16 mouse cellular contexts compared by ENCODE assay signal in the genomic region with DNA sequence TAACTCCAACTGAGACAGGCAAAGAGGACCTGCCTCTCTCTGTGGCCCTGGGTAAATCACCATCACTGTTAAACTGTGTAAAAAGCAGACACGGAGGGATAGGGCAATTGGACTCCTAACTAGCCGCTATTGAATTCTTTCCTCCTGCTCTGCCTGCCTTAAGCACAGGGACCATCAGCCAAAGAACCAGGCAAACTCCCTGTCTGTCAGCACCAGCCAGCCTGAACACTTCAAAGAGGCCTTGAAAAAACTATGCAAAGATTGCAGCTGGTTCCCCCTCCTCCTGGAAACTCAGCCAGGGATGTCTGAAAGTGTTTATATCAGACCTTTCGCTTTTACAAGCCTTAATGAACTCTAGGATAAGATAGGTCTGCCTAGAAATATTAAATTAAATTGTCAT. TPM values are rescaled to one million over a fixed set of nuclear protein-coding genes. Genes with fewer than 3 reads are reported as not detected.
DNase-seq lines count a peak whose midpoint lies in the region; ATAC-seq and TF ChIP-seq lines count a peak whose summit lies in the region.
"Had no signal": no experiment of that assay in that cellular context is flagged by ENCODE, and none has a peak within 500 bp of the region (broad histone marks: within the 10 kb centered on the region; RNA-seq: fewer than 3 reads in every experiment).

No protein-coding gene starts in this region.

- TF ChIP-seq CTCF in lung, embryonic 14.5 days (IDR thresholded peaks at IDR 0.05; ENCODE audit: low read depth) = no peak
- no peak for TF ChIP-seq CTCF in kidney, adult 2 months (conservative IDR thresholded peaks at IDR 0.05; ENCODE audit: insufficient read depth, insufficient read length, low read depth, low read length)

- no peaks in the 10 kb centered on the region for H3K9me3 ChIP-seq in heart, embryonic 10.5 days
- H3K9me3 ChIP-seq in lung, embryonic 14.5 days (ENCODE audit: low read depth, low read length) = no peaks in the 10 kb centered on the region
- H3K9me3 ChIP-seq in forebrain, embryonic 13.5 days (replicated peaks) = no peaks in the 10 kb centered on the region
- H3K9me3 ChIP-seq: limb, embryonic 15.5 days; stomach, embryonic 15.5 days had no signal

- no peak for ATAC-seq in lung, embryonic 14.5 days (ENCODE audit: insufficient read depth)
- no peak for ATAC-seq in forebrain, embryonic 13.5 days
- ATAC-seq: inflammation-experienced regulatory T-cells, adult 6 months had no signal

- H3K36me3 ChIP-seq in heart, embryonic 10.5 days = peaks cover 6% of the 10 kb centered on the region; the same call in 1 of the 2 replicates
- peaks cover 11% of the 10 kb centered on the region for H3K36me3 ChIP-seq in lung, embryonic 14.5 days (ENCODE audit: insufficient read depth)
- H3K36me3 ChIP-seq in forebrain, embryonic 13.5 days (ENCODE audit: poor library complexity, severe bottlenecking) = no peaks in the 10 kb centered on the region
- H3K36me3 ChIP-seq in kidney, adult 2 months (ENCODE audit: control insufficient read depth, insufficient read depth, low read length) = no peaks in the 10 kb centered on the region
- H3K36me3 ChIP-seq: limb, embryonic 15.5 days; stomach, embryonic 15.5 days had no signal

- no peak overlapping the region for H3K4me2 ChIP-seq in lung, embryonic 14.5 days
- no peak overlapping the region for H3K4me2 ChIP-seq in forebrain, embryonic 13.5 days
- H3K4me2 ChIP-seq: limb, embryonic 15.5 days; stomach, embryonic 15.5 days had no signal

- peaks cover 5% of the 10 kb centered on the region; the same call in 1 of the 2 replicates for H3K4me1 ChIP-seq in heart, embryonic 10.5 days
- H3K4me1 ChIP-seq in lung, embryonic 14.5 days (ENCODE audit: insufficient read depth) = no peaks in the 10 kb centered on the region
- H3K4me1 ChIP-seq in forebrain, embryonic 13.5 days = peaks cover 20% of the 10 kb centered on the region
- H3K4me1 ChIP-seq in kidney, adult 2 months (ENCODE audit: control insufficient read depth, insufficient read depth, low read length) = no peaks in the 10 kb centered on the region
- H3K4me1 ChIP-seq: limb, embryonic 15.5 days; stomach, embryonic 15.5 days had no signal

- no peaks in the 10 kb centered on the region for H3K27me3 ChIP-seq in heart, embryonic 10.5 days (ENCODE audit: insufficient read depth, poor library complexity, severe bottlenecking)
- H3K27me3 ChIP-seq in lung, embryonic 14.5 days (ENCODE audit: insufficient read depth, low read length) = no peaks in the 10 kb centered on the region
- peaks cover 12% of the 10 kb centered on the region; the same call in 1 of the 2 replicates for H3K27me3 ChIP-seq in forebrain, embryonic 13.5 days
- H3K27me3 ChIP-seq in kidney, adult 2 months (replicated peaks; ENCODE audit: control insufficient read depth, insufficient read depth, low read length) = no peaks in the 10 kb centered on the region
- H3K27me3 ChIP-seq: stomach, embryonic 15.5 days had no signal

- no peak overlapping the region for H3K4me3 ChIP-seq in heart, embryonic 10.5 days
- H3K4me3 ChIP-seq in lung, embryonic 14.5 days (ENCODE audit: low read depth, low read length) = no peak overlapping the region
- no peak overlapping the region for H3K4me3 ChIP-seq in forebrain, embryonic 13.5 days
- H3K4me3 ChIP-seq in kidney, adult 2 months (ENCODE audit: insufficient read depth, low read depth, low read length) = no peak overlapping the region
- H3K4me3 ChIP-seq: limb, embryonic 15.5 days; stomach, embryonic 15.5 days had no signal

- DNase-seq in heart, embryonic 10.5 days (ENCODE audit: low spot score) = peak; percentile 76
- DNase-seq in heart, adult 8-10 months (ENCODE audit: low spot score) = no peak
- peak; percentile 53 for DNase-seq in lung, embryonic 14.5 days
- no peak for DNase-seq in lung, postnatal 14 days
- peak; percentile 5 for DNase-seq in ZHBTc4 (ENCODE audit: low read depth, low spot score)
- DNase-seq in kidney, adult 2 months = no peak
- DNase-seq: B cell, adult 2 months; cerebellum, postnatal 25 days; lung, adult 2 months; right cerebral cortex, postnatal 4 days; thymus, postnatal 36 days had no signal

- TF ChIP-seq POLR2A in kidney, adult 2 months (IDR thresholded peaks at IDR 0.05; ENCODE audit: low read depth, low read length) = no peak

- H3K27ac ChIP-seq in heart, embryonic 10.5 days = no peak overlapping the region
- no peak overlapping the region for H3K27ac ChIP-seq in lung, embryonic 14.5 days (ENCODE audit: low read depth)
- peak overlapping the region; percentile 44 for H3K27ac ChIP-seq in forebrain, embryonic 13.5 days
- no peak overlapping the region for H3K27ac ChIP-seq in kidney, adult 2 months (ENCODE audit: insufficient read depth, low read depth, low read length)
- H3K27ac ChIP-seq: limb, embryonic 15.5 days; stomach, embryonic 15.5 days had no signal

- 31% methylated on average over 3 of the region's 3 CpGs for WGBS in heart, embryonic 10.5 days
- 14% methylated on average over 3 of the region's 3 CpGs for WGBS in lung, embryonic 14.5 days
- 27% methylated on average over 3 of the region's 3 CpGs for WGBS in forebrain, embryonic 13.5 days
- WGBS in kidney, adult 2 months = 30% methylated on average over 3 of the region's 3 CpGs

- no peak overlapping the region for H3K9ac ChIP-seq in lung, embryonic 14.5 days
- H3K9ac ChIP-seq in forebrain, embryonic 13.5 days = no peak overlapping the region
- H3K9ac ChIP-seq: limb, embryonic 15.5 days; stomach, embryonic 15.5 days had no signal

RNA-seq across cellular contexts. Expression of a gene that starts 4.5 kb away (rescaled TPM):
- 809 and 1,033 TPM in 2 replicates for polyA plus RNA-seq in heart, embryonic 10.5 days (2016; fragmentation: Nextera tagmentation; extraction: Ambion mirVana)
- total RNA-seq in heart, adult 8-10 months (2022) = 10 to 100 TPM in 1 of 4 experiments, 1 to 10 TPM in 3; 3.8 to 10.3 (median 6.9) TPM
- 513 and 523 TPM in 2 replicates for polyA plus RNA-seq in lung, embryonic 14.5 days (2014; fragmentation: Nextera tagmentation; extraction: Ambion mirVana)
- polyA plus RNA-seq in forebrain, embryonic 13.5 days (2015; fragmentation: Nextera tagmentation; extraction: Ambion mirVana) = 649 and 658 TPM in 2 replicates
- polyA plus RNA-seq in kidney, adult 2 months (2012; rRNA removed) = 41.5 and 51.1 TPM in 2 replicates

RNA-seq across cellular contexts. Expression of a gene that starts 29.7 kb away (rescaled TPM):
- 514 and 610 TPM in 2 replicates for polyA plus RNA-seq in heart, embryonic 10.5 days (2016; fragmentation: Nextera tagmentation; extraction: Ambion mirVana)
- total RNA-seq in heart, adult 8-10 months (2022) = 10 to 100 TPM; 14.8 to 24.2 (median 19.7) TPM
- 592 and 639 TPM in 2 replicates for polyA plus RNA-seq in lung, embryonic 14.5 days (2014; fragmentation: Nextera tagmentation; extraction: Ambion mirVana)
- polyA plus RNA-seq in forebrain, embryonic 13.5 days (2015; fragmentation: Nextera tagmentation; extraction: Ambion mirVana) = 385 and 419 TPM in 2 replicates
- 11.9 and 25.6 TPM in 2 replicates for polyA plus RNA-seq in kidney, adult 2 months (2012; rRNA removed)

RNA-seq across cellular contexts. Expression of a gene that starts 59.2 kb away (rescaled TPM):
- polyA plus RNA-seq in heart, embryonic 10.5 days (2016; fragmentation: Nextera tagmentation; extraction: Ambion mirVana) = 197 and 260 TPM in 2 replicates
- 1 to 10 TPM; 1.7 to 5.2 (median 2.7) TPM for total RNA-seq in heart, adult 8-10 months (2022)
- polyA plus RNA-seq in lung, embryonic 14.5 days (2014; fragmentation: Nextera tagmentation; extraction: Ambion mirVana) = 82.9 and 85.9 TPM in 2 replicates
- polyA plus RNA-seq in forebrain, embryonic 13.5 days (2015; fragmentation: Nextera tagmentation; extraction: Ambion mirVana) = 177 and 185 TPM in 2 replicates
- polyA plus RNA-seq in kidney, adult 2 months (2012; rRNA removed) = 4.4 and 6.3 TPM in 2 replicates
- polyA plus RNA-seq: inflammation-experienced regulatory T-cells, adult 6 months had no signal

RNA-seq across cellular contexts. Expression of a gene that starts 60.0 kb away (rescaled TPM):
- polyA plus RNA-seq in heart, embryonic 10.5 days (2016; fragmentation: Nextera tagmentation; extraction: Ambion mirVana) = 2.5 and 3.5 TPM in 2 replicates
- total RNA-seq in heart, adult 8-10 months (2022) = 1 to 10 TPM in 1 of 4 experiments, under 1 TPM in 2, not detected in 1; 0.75 to 1.0 (median 0.97) TPM
- polyA plus RNA-seq in lung, embryonic 14.5 days (2014; fragmentation: Nextera tagmentation; extraction: Ambion mirVana) = 0.20 and 0.51 TPM in 2 replicates
- 1.3 and 1.5 TPM in 2 replicates for polyA plus RNA-seq in forebrain, embryonic 13.5 days (2015; fragmentation: Nextera tagmentation; extraction: Ambion mirVana)
- polyA plus RNA-seq in kidney, adult 2 months (2012; rRNA removed) = not detected in 2 replicates
- total RNA-seq: megakaryocyte-erythroid progenitor cell, adult 5-6 weeks had no signal
- polyA plus RNA-seq: inflammation-experienced regulatory T-cells, adult 6 months; lung, adult 2 months had no signal

Comparison
In these comparisons a context has a peak if more than half of its experiments do, and no peak if none do; other contexts are left out.
1. DNase-seq: peak in heart, embryonic 10.5 days (single experiment), lung, embryonic 14.5 days (single experiment) and ZHBTc4 (single experiment); none in heart, adult 8-10 months (single experiment), lung, postnatal 14 days (single experiment) and kidney, adult 2 months (single experiment).
2. RNA of a gene that starts 29.7 kb away (polyA plus RNA-seq): 514 to 610 TPM in heart, embryonic 10.5 days, 592 to 639 TPM in lung, embryonic 14.5 days and 385 to 419 TPM in forebrain, embryonic 13.5 days; 11.9 to 25.6 TPM in kidney, adult 2 months; every median in the first group is over 10 times any median in the second.
3. RNA of a gene that starts 59.2 kb away (polyA plus RNA-seq): 197 to 260 TPM in heart, embryonic 10.5 days, 177 to 185 TPM in forebrain, embryonic 13.5 days and 82.9 to 85.9 TPM in lung, embryonic 14.5 days; 4.4 to 6.3 TPM in kidney, adult 2 months; every median in the first group is over 10 times any median in the second.